Mouse (Mus musculus): ENCODE data around the gene Noxo1. TPM values are rescaled to one million over a fixed set of nuclear protein-coding genes. Genes with fewer than 3 reads are reported as not detected.
A peak's percentile ranks its signal among the peaks of the same experiment; 100 is the strongest.
"Not testable (repeated sequence)": the region's sequence is repeated elsewhere in the genome, so short reads cannot be mapped to it uniquely, and the experiment has no call there.

Gene Noxo1
- polyA plus RNA-seq, 1 experiment from 2014 or later: 0.97 TPM

- peaks cover 32% of the 10 kb centered on the region for H3K27me3 ChIP-seq (ENCODE audit: control insufficient read depth, insufficient read depth, low read length)
- no peaks in the 10 kb centered on the region for H3K9me3 ChIP-seq (ENCODE audit: control insufficient read depth, low read length)
- DNase-seq (ENCODE audit: low spot score, missing footprints) (peak; percentile 97), ATAC-seq (ENCODE audit: low FRiP score) (peak; percentile 68)
- peak overlapping the region; percentile 8 for H3K4me2 ChIP-seq
- 4% methylated on average over 19 of the region's 19 CpGs for WGBS
- H3K4me1 ChIP-seq (ENCODE audit: control insufficient read depth, insufficient read depth, low read length): peaks cover 14% of the 10 kb centered on the region
- no peaks in the 10 kb centered on the region for H3K36me3 ChIP-seq (ENCODE audit: control insufficient read depth, insufficient read depth, low read length)
- H3K27ac ChIP-seq (ENCODE audit: low read depth, low read length): no peak overlapping the region
- no peak overlapping the region for H3K9ac ChIP-seq (ENCODE audit: low read length)
- no peak overlapping the region for H3K4me3 ChIP-seq (ENCODE audit: low read depth, low read length)
Measured at GRCm38 (mm10) chr17:24653967-24654710, 41.9 kb upstream of the Noxo1 start.

GRCm38 (mm10) chr17:24654969-24655368, 41.1 kb upstream of the Noxo1 start:
- no peak overlapping the region for H3K4me2 ChIP-seq
- 74% methylated on average over 4 of the region's 4 CpGs for WGBS
- H3K27me3 ChIP-seq (ENCODE audit: control insufficient read depth, insufficient read depth, low read length): peaks cover 40% of the 10 kb centered on the region
- no peak overlapping the region for H3K4me3 ChIP-seq (ENCODE audit: low read depth, low read length)
- ATAC-seq (ENCODE audit: low FRiP score): no peak
- H3K9me3 ChIP-seq (ENCODE audit: control insufficient read depth, low read length): no peaks in the 10 kb centered on the region
- peaks cover 9% of the 10 kb centered on the region for H3K4me1 ChIP-seq (ENCODE audit: control insufficient read depth, insufficient read depth, low read length)
- H3K36me3 ChIP-seq (ENCODE audit: control insufficient read depth, insufficient read depth, low read length): no peaks in the 10 kb centered on the region
- no peak for DNase-seq (ENCODE audit: low spot score, missing footprints)
- H3K27ac ChIP-seq (ENCODE audit: low read depth, low read length): no peak overlapping the region
- no peak overlapping the region for H3K9ac ChIP-seq (ENCODE audit: low read length)

- Histone ChIP-seq H3K4me3 (ENCODE audit: low read depth, low read length) (peak within 1 kb of the TSS; percentile 30), H3K4me1 (ENCODE audit: control insufficient read depth, insufficient read depth, low read length) (peaks cover 5% of the 10 kb centered on the region), H3K9ac (ENCODE audit: low read length) (peak within 1 kb of the TSS; percentile 56), H3K27ac (ENCODE audit: low read depth, low read length) (no peak within 1 kb of the TSS), H3K36me3 (ENCODE audit: control insufficient read depth, insufficient read depth, low read length) (no peaks in the 10 kb centered on the region), H3K9me3 (ENCODE audit: control insufficient read depth, low read length) (no peaks in the 10 kb centered on the region), H3K4me2 (peak within 1 kb of the TSS; percentile 55), H3K27me3 (ENCODE audit: control insufficient read depth, insufficient read depth, low read length) (peaks cover 35% of the 10 kb centered on the region)
- 1% methylated on average over 47 of the region's 47 CpGs for WGBS
- ATAC-seq (ENCODE audit: low FRiP score) (peak; percentile 48; the same call in 1 of the 2 replicates), DNase-seq (ENCODE audit: low spot score, missing footprints) (peak; percentile 90)
Measured at GRCm38 (mm10) chr17:24658017-24658758, 37.8 kb upstream of the Noxo1 start, which contains the start of gene Npw. Npw (minus strand) TSS chr17:24658457.

GRCm38 (mm10) chr17:24667011-24667410, 29.0 kb upstream of the Noxo1 start:
- not testable (repeated sequence) for H3K4me2 ChIP-seq; ATAC-seq (ENCODE audit: low FRiP score); H3K4me3 ChIP-seq (ENCODE audit: low read depth, low read length); DNase-seq (ENCODE audit: low spot score, missing footprints); H3K36me3 ChIP-seq (ENCODE audit: control insufficient read depth, insufficient read depth, low read length); H3K27me3 ChIP-seq (ENCODE audit: control insufficient read depth, insufficient read depth, low read length); H3K9me3 ChIP-seq (ENCODE audit: control insufficient read depth, low read length); H3K27ac ChIP-seq (ENCODE audit: low read depth, low read length); H3K9ac ChIP-seq (ENCODE audit: low read length)
- WGBS: 72% methylated on average over 7 of the region's 7 CpGs
- peaks cover 22% of the 10 kb centered on the region for H3K4me1 ChIP-seq (ENCODE audit: control insufficient read depth, insufficient read depth, low read length)

GRCm38 (mm10) chr17:24667416-24667815, 28.6 kb upstream of the Noxo1 start:
- Histone ChIP-seq H3K4me1 (ENCODE audit: control insufficient read depth, insufficient read depth, low read length) (peaks cover 24% of the 10 kb centered on the region), H3K36me3 (ENCODE audit: control insufficient read depth, insufficient read depth, low read length) (no peaks in the 10 kb centered on the region), H3K4me2 (no peak overlapping the region), H3K27me3 (ENCODE audit: control insufficient read depth, insufficient read depth, low read length) (no peaks in the 10 kb centered on the region), H3K27ac (ENCODE audit: low read depth, low read length) (no peak overlapping the region), H3K9ac (ENCODE audit: low read length) (no peak overlapping the region), H3K9me3 (ENCODE audit: control insufficient read depth, low read length) (no peaks in the 10 kb centered on the region), H3K4me3 (ENCODE audit: low read depth, low read length) (no peak overlapping the region)
- WGBS: 32% methylated on average over 6 of the region's 6 CpGs
- no peak for ATAC-seq (ENCODE audit: low FRiP score)
- DNase-seq (ENCODE audit: low spot score, missing footprints): no peak

GRCm38 (mm10) chr17:24669214-24669544, 26.9 kb upstream of the Noxo1 start:
- H3K27me3 ChIP-seq (ENCODE audit: control insufficient read depth, insufficient read depth, low read length); DNase-seq (ENCODE audit: low spot score, missing footprints); H3K9me3 ChIP-seq (ENCODE audit: control insufficient read depth, low read length); H3K36me3 ChIP-seq (ENCODE audit: control insufficient read depth, insufficient read depth, low read length); H3K27ac ChIP-seq (ENCODE audit: low read depth, low read length): not testable (repeated sequence)
- H3K4me1 ChIP-seq (ENCODE audit: control insufficient read depth, insufficient read depth, low read length): peaks cover 24% of the 10 kb centered on the region
- WGBS: 11% methylated on average over 15 of the region's 15 CpGs
- peak; percentile 56 for ATAC-seq (ENCODE audit: low FRiP score)
- peak overlapping the region; percentile 98 for H3K4me3 ChIP-seq (ENCODE audit: low read depth, low read length)
- peak overlapping the region; percentile 88 for H3K4me2 ChIP-seq
- peak overlapping the region; percentile 98 for H3K9ac ChIP-seq (ENCODE audit: low read length)

- Histone ChIP-seq H3K36me3 (ENCODE audit: control insufficient read depth, insufficient read depth, low read length) (no peaks in the 10 kb centered on the region), H3K27me3 (ENCODE audit: control insufficient read depth, insufficient read depth, low read length) (no peaks in the 10 kb centered on the region), H3K9me3 (ENCODE audit: control insufficient read depth, low read length) (no peaks in the 10 kb centered on the region), H3K9ac (ENCODE audit: low read length) (peak within 1 kb of the TSS; percentile 98), H3K27ac (ENCODE audit: low read depth, low read length) (peak within 1 kb of the TSS; percentile 61), H3K4me1 (ENCODE audit: control insufficient read depth, insufficient read depth, low read length) (peaks cover 24% of the 10 kb centered on the region), H3K4me3 (ENCODE audit: low read depth, low read length) (peak within 1 kb of the TSS; percentile 98), H3K4me2 (peak within 1 kb of the TSS; percentile 88)
- DNase-seq (ENCODE audit: low spot score, missing footprints) (peak; percentile 99), ATAC-seq (ENCODE audit: low FRiP score) (peak; percentile 99)
- under 1% methylated on average over 71 of the region's 80 CpGs for WGBS
Measured at GRCm38 (mm10) chr17:24669545-24670245, 26.3 kb upstream of the Noxo1 start, which contains the start of gene Zfp598. Zfp598 (plus strand) TSS chr17:24669687.

GRCm38 (mm10) chr17:24670246-24670844, 25.7 kb upstream of the Noxo1 start:
- H3K9ac ChIP-seq (ENCODE audit: low read length): peak overlapping the region; percentile 98
- peaks cover 24% of the 10 kb centered on the region for H3K4me1 ChIP-seq (ENCODE audit: control insufficient read depth, insufficient read depth, low read length)
- H3K27ac ChIP-seq (ENCODE audit: low read depth, low read length): peak overlapping the region; percentile 61; the same call in 1 of the 2 replicates
- H3K9me3 ChIP-seq (ENCODE audit: control insufficient read depth, low read length): no peaks in the 10 kb centered on the region
- no peaks in the 10 kb centered on the region for H3K36me3 ChIP-seq (ENCODE audit: control insufficient read depth, insufficient read depth, low read length)
- ATAC-seq (ENCODE audit: low FRiP score) (no peak), DNase-seq (ENCODE audit: low spot score, missing footprints) (peak; percentile 91)
- WGBS: 14% methylated on average over 8 of the region's 8 CpGs
- no peaks in the 10 kb centered on the region for H3K27me3 ChIP-seq (ENCODE audit: control insufficient read depth, insufficient read depth, low read length)
- peak overlapping the region; percentile 98 for H3K4me3 ChIP-seq (ENCODE audit: low read depth, low read length)
- peak overlapping the region; percentile 88 for H3K4me2 ChIP-seq
